Mouse (Mus musculus) liver, embryonic 15.5 days (tissue): ENCODE data around the gene Ube2j1. TPM values are rescaled to one million over a fixed set of nuclear protein-coding genes. Genes with fewer than 3 reads are reported as not detected.

Source experiments
- ATAC-seq: fragments of 200-750 bp; cut with Nextera tagmentation; 2 replicates; pipeline ENCODE4 v1.8.0; 2017; ENCODE audit warnings: moderate number of reproducible peaks, mild to moderate bottlenecking, moderate library complexity; ENCODE audit not compliant: insufficient read depth
- H3K27ac ChIP-seq: fragments of 300-500 bp; sonication (generic); replicated peaks from 2 replicates; pipeline ENCODE4 v1.5.1; 2015; ENCODE audit warnings: mild to moderate bottlenecking, inconsistent platforms
- H3K27me3 ChIP-seq: fragments of 300-500 bp; sonication (generic); 2 replicates; pipeline ENCODE4 v1.6.1; 2015; ENCODE audit warnings: mild to moderate bottlenecking, inconsistent platforms
- H3K36me3 ChIP-seq: fragments of 300-500 bp; sonication (generic); replicated peaks from 2 replicates; pipeline ENCODE4 v1.6.1; 2015; ENCODE audit warnings: moderate library complexity, mild to moderate bottlenecking, inconsistent platforms
- H3K4me1 ChIP-seq: fragments of 300-500 bp; sonication (generic); replicated peaks from 2 replicates; pipeline ENCODE4 v1.6.1; 2015; ENCODE audit warnings: inconsistent platforms
- H3K4me2 ChIP-seq: fragments of 300-500 bp; sonication (generic); 2 replicates; pipeline ENCODE4 v1.6.1; 2015; ENCODE audit warnings: moderate library complexity, mild to moderate bottlenecking, inconsistent platforms
- H3K4me3 ChIP-seq: fragments of 300-500 bp; sonication (generic); replicated peaks from 2 replicates; pipeline ENCODE4 v1.5.1; 2015; ENCODE audit warnings: mild to moderate bottlenecking, inconsistent platforms
- H3K9ac ChIP-seq: fragments of 300-500 bp; sonication (generic); 2 replicates; pipeline ENCODE4 v1.6.1; 2015; ENCODE audit warnings: moderate library complexity, mild to moderate bottlenecking, inconsistent platforms
- H3K9me3 ChIP-seq: fragments of 300-500 bp; sonication (generic); replicated peaks from 2 replicates; pipeline ENCODE4 v1.6.1; 2016; ENCODE audit warnings: inconsistent platforms
- WGBS: fragments of 180-500 bp; shearing (Covaris S2); methylation state at CpG from one replicate; pipeline ENCODE4 v1.1.7; 2015; ENCODE audit warnings: mixed read lengths; ENCODE audit not compliant: insufficient replicate concordance; 5-methylcytosine and 5-hydroxymethylcytosine counted together
- polyA plus RNA-seq: library from polyadenylated mRNA; unstranded; fragments of >200 nt; fragmentation: Nextera tagmentation; extraction: Ambion mirVana; gene quantifications from 2 replicates; pipeline ENCODE4 v1.2.1, GENCODE M21; 2015

Ube2j1 gene
- polyA plus RNA-seq, 1 experiment from 2014 or later: 30.2 TPM

DNA sequence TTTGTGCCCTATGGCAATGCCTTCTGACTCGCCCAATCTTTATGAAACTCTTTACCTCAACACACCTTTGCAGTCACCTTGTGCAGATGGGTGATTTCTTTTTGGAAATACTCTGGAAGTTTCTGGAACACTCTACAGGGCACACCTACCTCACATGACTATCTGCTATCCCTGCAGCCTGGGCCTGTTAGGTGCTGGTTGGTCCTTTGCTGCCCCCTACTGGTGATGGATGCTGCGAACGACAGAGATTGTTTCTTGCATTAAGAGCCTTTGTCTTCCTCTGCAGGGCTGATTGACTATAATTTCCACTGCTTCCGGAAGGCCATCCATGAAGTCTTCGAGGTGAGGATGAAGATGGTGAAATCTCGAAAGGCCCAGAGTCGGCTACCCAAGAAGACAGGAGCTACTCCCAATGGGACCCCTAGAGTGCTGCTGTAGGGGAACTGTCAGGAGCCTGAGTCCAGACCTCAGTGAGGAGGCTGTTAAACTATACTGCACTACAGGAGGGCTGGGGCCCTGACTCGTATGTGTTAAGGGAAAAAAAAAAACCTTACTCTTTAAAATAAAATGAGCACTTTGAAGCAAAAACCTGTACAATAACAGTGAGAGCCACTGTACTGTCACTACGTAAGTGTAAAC is 12.7 kb upstream of the Ube2j1 start:
- H3K9ac ChIP-seq: no peak overlapping the region
- H3K4me1 ChIP-seq: no peaks in the 10 kb centered on the region
- no peaks in the 10 kb centered on the region for H3K9me3 ChIP-seq
- no peak overlapping the region for H3K4me2 ChIP-seq
- H3K27ac ChIP-seq: no peak overlapping the region
- H3K27me3 ChIP-seq: peaks cover 14% of the 10 kb centered on the region; the same call in 1 of the 2 replicates
- H3K36me3 ChIP-seq: no peaks in the 10 kb centered on the region
- ATAC-seq: no peak
- 25% methylated on average over 9 of the region's 9 CpGs for WGBS
- H3K4me3 ChIP-seq: no peak overlapping the region

DNA sequence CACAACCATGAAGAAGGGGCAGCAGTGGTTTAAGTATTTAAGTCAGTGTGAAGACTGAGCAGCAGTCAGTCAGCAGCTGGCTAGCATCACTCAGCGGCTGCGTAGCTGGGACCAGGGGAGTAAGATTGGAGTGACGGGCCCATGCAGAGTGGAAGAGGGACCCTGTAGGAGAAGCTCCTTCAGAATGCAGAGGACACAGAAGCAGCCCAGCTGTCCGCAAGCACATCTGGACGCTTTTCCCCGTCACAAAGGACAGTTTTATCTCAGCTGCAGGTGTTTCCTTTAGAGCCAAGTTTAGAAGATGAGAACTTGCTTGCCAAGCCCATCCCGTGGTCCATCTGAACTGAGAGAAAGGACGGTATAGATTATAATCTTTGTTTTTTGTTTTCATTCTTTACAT is 6.8 kb upstream of the Ube2j1 start:
- Histone ChIP-seq H3K9me3 (no peaks in the 10 kb centered on the region), H3K4me1 (peaks cover 6% of the 10 kb centered on the region), H3K4me2 (no peak overlapping the region), H3K9ac (no peak overlapping the region), H3K4me3 (no peak overlapping the region), H3K27ac (no peak overlapping the region), H3K36me3 (peaks cover 4% of the 10 kb centered on the region), H3K27me3 (peaks cover 25% of the 10 kb centered on the region)
- no peak for ATAC-seq
- WGBS: 55% methylated on average over 8 of the region's 8 CpGs

DNA sequence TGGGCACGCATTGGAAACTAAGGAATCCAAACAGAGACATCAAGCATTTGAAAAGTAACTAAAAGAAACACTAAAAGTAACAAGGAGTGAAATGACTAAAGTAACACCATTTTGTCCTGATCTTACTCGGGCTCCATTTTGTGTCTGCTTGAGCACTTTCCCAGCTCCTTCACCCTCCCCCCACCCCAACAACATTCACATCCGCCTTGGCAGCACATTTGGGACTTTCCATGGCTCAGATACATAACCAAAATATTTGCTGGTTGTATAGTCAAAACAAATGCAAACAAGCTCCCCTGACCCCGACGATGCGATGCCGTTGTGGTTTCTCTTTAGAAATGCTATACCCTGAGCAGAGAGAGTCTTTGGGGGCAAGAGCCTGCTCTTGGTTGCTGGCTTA is 2.1 kb upstream of the Ube2j1 start:
- Histone ChIP-seq H3K27me3 (peaks cover 18% of the 10 kb centered on the region), H3K9me3 (no peaks in the 10 kb centered on the region), H3K4me3 (no peak overlapping the region), H3K36me3 (peaks cover 4% of the 10 kb centered on the region), H3K4me2 (no peak overlapping the region), H3K27ac (no peak overlapping the region), H3K4me1 (peaks cover 36% of the 10 kb centered on the region), H3K9ac (no peak overlapping the region)
- no peak for ATAC-seq
- 86% methylated on average over 7 of the region's 7 CpGs for WGBS

DNA sequence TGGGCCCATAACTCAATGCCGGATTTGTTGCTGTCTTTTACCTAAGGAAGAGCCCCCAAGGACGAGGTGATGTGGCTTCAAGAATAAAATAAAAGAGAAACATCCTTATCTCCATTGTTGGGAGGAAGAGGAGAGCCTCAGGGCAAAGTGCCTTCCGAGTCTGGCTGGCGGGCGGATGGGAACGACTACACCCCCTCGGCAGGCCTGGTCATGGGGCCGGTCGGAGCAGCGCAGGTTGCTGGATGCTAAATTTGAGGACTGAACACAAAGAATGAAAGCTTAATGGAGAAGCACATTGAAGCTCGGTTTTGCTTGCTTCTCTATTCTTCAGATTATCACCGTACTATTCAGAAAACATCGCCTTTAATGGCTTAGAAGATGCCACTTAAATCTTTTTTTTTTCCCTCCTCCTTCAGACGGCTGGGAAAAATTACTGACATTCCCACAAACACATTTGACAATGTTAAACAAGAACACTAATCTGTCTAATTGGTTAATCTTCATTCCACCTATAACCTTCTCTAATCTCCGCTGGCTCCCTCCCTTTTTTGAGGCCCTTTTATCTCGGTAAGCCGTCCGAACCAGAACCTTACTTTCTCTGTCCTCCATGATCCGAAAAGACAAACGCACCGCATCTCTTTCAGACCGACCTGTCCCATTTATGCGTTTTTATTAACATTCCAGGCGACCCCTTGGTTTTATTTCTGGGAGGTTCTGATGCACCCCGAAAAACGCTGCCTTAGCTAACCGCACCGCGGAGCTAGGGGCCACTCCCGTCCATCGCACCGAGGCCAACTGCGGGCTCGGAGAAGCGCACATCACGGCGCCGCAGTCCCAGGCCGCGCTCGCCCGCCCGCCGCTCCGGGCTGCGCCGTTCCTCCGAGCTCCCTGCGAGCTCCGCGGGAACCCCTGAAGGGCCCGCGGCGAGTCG is 687 bp upstream of the Ube2j1 start:
- Histone ChIP-seq H3K36me3 (peaks cover 4% of the 10 kb centered on the region), H3K9ac (peak overlapping the region; percentile 94), H3K27ac (peak overlapping the region; percentile 91), H3K4me3 (peak overlapping the region; percentile 83), H3K4me2 (peak overlapping the region; percentile 91), H3K4me1 (peaks cover 38% of the 10 kb centered on the region), H3K9me3 (no peaks in the 10 kb centered on the region), H3K27me3 (peaks cover 18% of the 10 kb centered on the region)
- peak; percentile 70 for ATAC-seq
- WGBS: 4% methylated on average over 55 of the region's 55 CpGs

DNA sequence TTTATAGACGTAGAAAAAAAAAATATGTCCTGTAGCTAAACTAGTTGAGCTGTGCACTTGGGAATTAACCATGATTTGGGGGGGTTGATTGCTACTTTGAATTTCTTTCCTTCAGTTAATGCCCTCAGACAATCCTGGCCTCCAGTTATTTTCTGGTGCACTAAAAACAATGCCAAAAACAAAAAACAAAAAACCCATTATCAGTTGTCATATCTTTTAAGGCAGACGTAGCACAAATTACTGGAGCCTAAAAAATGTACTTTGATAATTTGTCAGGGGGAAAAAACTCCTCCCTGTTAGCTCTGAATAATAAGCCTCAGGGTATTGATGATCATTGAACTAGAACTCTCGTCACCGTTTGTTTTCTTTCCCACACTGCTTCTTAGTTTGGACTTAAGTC is 829 bp downstream of the Ube2j1 start:
- Histone ChIP-seq H3K9ac (peak overlapping the region; percentile 94), H3K9me3 (no peaks in the 10 kb centered on the region), H3K36me3 (peaks cover 18% of the 10 kb centered on the region), H3K4me2 (peak overlapping the region; percentile 91), H3K4me1 (peaks cover 38% of the 10 kb centered on the region), H3K27ac (peak overlapping the region; percentile 91), H3K4me3 (peak overlapping the region; percentile 83), H3K27me3 (peaks cover 18% of the 10 kb centered on the region)
- WGBS: 26% methylated on average over 4 of the region's 4 CpGs
- ATAC-seq: no peak

DNA sequence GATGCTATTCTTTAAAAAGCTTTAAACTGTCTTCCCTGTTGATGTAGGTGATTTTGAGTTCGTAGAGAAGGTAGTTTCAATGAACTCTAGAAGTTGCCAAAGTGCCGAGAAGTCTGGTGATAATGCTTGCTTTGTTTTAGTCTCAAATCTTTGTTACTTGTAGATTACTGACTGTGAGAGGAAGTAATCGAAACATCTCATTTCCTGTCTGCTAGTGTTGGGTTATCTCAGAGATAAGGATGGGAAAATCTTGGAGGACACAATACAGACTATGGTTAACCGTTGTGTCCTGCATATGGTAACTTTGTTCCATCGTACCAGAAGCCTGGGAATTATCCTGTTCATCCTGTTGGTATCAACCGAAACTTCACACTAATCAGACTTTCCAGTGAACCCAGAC is 2.3 kb downstream of the Ube2j1 start:
- H3K4me2 ChIP-seq: no peak overlapping the region
- 35% methylated on average over 6 of the region's 6 CpGs for whole genome bisulfite sequencing

DNA sequence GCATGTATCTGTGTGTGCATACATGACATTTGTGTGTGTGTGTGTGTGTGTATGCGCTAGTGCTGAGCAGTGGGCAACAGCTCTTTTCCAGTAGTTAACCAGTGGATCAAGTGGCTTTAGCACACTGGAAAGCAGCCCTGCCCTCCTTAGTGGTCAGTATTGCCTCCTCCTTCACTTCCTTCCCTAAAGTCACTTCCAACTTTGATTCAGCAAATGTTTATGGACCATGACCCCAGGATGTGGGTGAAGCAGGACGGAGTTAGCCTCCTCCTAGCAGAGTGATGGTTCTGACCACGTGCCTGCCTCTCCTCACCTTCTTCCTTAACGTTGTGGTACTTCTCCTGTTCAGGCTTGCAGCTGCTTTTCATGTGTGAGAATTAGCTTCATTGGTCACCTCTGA is 8.6 kb downstream of the Ube2j1 start:
- no peaks in the 10 kb centered on the region for H3K4me1 ChIP-seq
- no peaks in the 10 kb centered on the region for H3K9me3 ChIP-seq
- no peaks in the 10 kb centered on the region for H3K27me3 ChIP-seq
- no peak overlapping the region for H3K4me2 ChIP-seq
- no peak for ATAC-seq
- H3K36me3 ChIP-seq: peaks cover 74% of the 10 kb centered on the region
- no peak overlapping the region for H3K4me3 ChIP-seq
- WGBS: 61% methylated on average over 4 of the region's 4 CpGs
- H3K9ac ChIP-seq: no peak overlapping the region
- no peak overlapping the region for H3K27ac ChIP-seq

More for the DNA sequence above, 2.3 kb downstream of the Ube2j1 start:
- Histone ChIP-seq H3K9ac (no peak overlapping the region), H3K27me3 (peaks cover 15% of the 10 kb centered on the region), H3K9me3 (no peaks in the 10 kb centered on the region), H3K4me1 (peaks cover 32% of the 10 kb centered on the region), H3K27ac (no peak overlapping the region), H3K4me3 (no peak overlapping the region), H3K36me3 (peaks cover 19% of the 10 kb centered on the region; the same call in 1 of the 2 replicates)
- ATAC-seq: no peak

DNA sequence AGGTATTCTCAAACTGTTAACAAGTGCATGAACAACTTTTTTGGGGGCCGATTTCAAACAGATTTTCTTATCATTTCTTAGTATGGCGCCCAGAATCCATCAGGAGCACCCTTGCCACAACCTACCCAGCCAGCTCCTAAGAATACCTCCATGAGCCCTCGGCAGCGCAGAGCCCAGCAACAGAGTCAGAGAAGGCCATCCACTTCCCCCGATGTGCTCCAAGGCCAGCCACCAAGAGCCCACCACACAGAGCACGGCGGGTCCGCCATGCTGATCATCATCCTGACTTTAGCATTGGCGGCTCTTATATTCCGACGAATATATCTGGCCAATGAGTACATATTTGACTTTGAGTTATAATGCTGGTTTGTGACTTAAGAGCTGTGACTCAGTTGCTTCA is 18.4 kb downstream of the Ube2j1 start:
- Histone ChIP-seq H3K9ac (no peak overlapping the region), H3K4me3 (no peak overlapping the region), H3K9me3 (no peaks in the 10 kb centered on the region), H3K4me1 (no peaks in the 10 kb centered on the region), H3K36me3 (peaks cover 62% of the 10 kb centered on the region), H3K27me3 (no peaks in the 10 kb centered on the region), H3K4me2 (no peak overlapping the region), H3K27ac (no peak overlapping the region)
- 86% methylated on average over 11 of the region's 11 CpGs for WGBS
- no peak for ATAC-seq

DNA sequence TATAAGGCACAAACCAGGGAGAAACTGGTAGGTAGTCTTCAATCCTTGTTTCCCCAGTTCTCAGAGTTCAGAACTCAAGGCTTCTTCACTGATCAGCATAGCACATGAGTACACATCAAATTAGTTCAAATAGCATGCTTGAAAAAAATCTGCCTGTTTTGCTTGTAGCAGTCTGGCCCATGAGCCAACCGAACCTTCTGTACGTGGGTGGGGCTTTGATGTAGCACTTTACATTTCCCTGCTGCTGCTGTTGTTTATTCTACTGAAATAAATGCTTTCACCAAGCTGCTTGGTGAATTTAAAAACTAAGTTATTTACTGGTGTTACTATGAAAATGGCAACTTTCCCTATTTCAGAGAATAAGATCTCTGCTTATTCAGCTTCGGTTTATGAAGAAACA is 20.8 kb downstream of the Ube2j1 start:
- H3K27ac ChIP-seq: no peak overlapping the region
- no peak overlapping the region for H3K4me2 ChIP-seq
- ATAC-seq: no peak
- 75% methylated on average over 3 of the region's 3 CpGs for WGBS
- H3K4me1 ChIP-seq: no peaks in the 10 kb centered on the region
- peaks cover 41% of the 10 kb centered on the region for H3K36me3 ChIP-seq
- no peak overlapping the region for H3K4me3 ChIP-seq
- H3K9me3 ChIP-seq: no peaks in the 10 kb centered on the region
- no peak overlapping the region for H3K9ac ChIP-seq
- H3K27me3 ChIP-seq: no peaks in the 10 kb centered on the region

DNA sequence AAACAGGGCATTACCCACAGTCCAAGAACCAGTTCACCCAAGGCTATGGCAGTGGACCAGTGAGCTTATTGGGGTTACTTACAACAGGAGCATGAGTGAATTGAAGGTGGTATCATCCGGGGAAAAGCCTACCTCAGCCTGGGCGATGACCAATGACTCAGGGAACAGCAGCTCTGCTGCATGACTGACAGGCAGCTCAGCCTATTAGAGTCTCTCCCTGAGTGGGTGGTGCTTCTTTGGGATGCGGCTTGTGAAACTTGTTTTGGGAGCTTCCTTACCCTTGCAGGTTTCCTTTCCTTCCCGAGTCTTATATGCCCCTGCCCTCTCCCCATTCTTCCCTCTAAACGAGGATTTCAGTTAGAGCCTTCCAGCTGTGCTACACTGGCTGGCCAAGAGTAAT is 21.4 kb downstream of the Ube2j1 start:
- no peaks in the 10 kb centered on the region for H3K9me3 ChIP-seq
- H3K4me3 ChIP-seq: no peak overlapping the region
- no peaks in the 10 kb centered on the region for H3K27me3 ChIP-seq
- ATAC-seq: no peak
- WGBS: 72% methylated on average over 5 of the region's 5 CpGs
- peaks cover 36% of the 10 kb centered on the region for H3K36me3 ChIP-seq
- H3K4me2 ChIP-seq: no peak overlapping the region
- H3K9ac ChIP-seq: no peak overlapping the region
- H3K4me1 ChIP-seq: no peaks in the 10 kb centered on the region
- H3K27ac ChIP-seq: no peak overlapping the region

DNA sequence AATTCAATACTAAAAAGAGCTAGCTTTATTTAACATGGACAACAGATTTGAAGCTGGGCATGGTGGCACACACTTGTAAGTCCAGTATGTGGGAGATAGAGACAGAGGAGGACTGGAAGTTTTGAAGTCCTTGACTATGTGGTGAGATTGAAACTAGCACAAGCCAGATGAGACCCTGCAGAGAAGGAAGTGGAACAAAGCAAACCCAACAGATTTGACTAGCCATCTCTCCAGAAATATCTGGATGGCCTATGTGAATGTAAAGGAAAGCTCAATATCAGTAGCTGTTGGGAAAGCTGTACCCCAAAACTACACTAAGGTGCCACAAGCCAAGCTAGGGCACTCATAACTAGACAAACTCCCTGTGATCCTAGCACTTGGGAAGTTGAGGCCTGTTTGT is 23.2 kb downstream of the Ube2j1 start:
- Histone ChIP-seq H3K27ac (no peak overlapping the region), H3K27me3 (no peaks in the 10 kb centered on the region), H3K9ac (no peak overlapping the region), H3K36me3 (peaks cover 22% of the 10 kb centered on the region), H3K4me2 (no peak overlapping the region), H3K4me3 (no peak overlapping the region), H3K4me1 (no peaks in the 10 kb centered on the region), H3K9me3 (no peaks in the 10 kb centered on the region)
- ATAC-seq: no peak
